Mouse (Mus musculus) liver, embryonic 12.5 days (tissue): ENCODE results near the gene Primpol. TPM values are rescaled to one million over a fixed set of nuclear protein-coding genes. Genes with fewer than 3 reads are reported as not detected.

Source experiments
- ATAC-seq: fragments of 200-750 bp; cut with Nextera tagmentation; 2 replicates; pipeline ENCODE4 v1.8.0; 2017; ENCODE audit warnings: moderate number of reproducible peaks, mild to moderate bottlenecking, moderate library complexity
- H3K27ac ChIP-seq: fragments of 300-500 bp; sonication (generic); 2 replicates; pipeline ENCODE4 v1.5.1; 2016; ENCODE audit warnings: mild to moderate bottlenecking
- H3K27me3 ChIP-seq: fragments of 300-500 bp; sonication (generic); replicated peaks from 2 replicates; pipeline ENCODE4 v1.6.1; 2016; ENCODE audit warnings: mild to moderate bottlenecking, moderate library complexity
- H3K36me3 ChIP-seq: fragments of 300-500 bp; sonication (generic); 2 replicates; pipeline ENCODE4 v1.6.1; 2016; ENCODE audit warnings: mild to moderate bottlenecking, moderate library complexity
- H3K4me1 ChIP-seq: fragments of 300-500 bp; sonication (generic); 2 replicates; pipeline ENCODE4 v1.6.1; 2016
- H3K4me2 ChIP-seq: fragments of 300-500 bp; sonication (generic); 2 replicates; pipeline ENCODE4 v1.6.1; 2016; ENCODE audit warnings: mild to moderate bottlenecking, moderate library complexity
- H3K4me3 ChIP-seq: fragments of 300-500 bp; sonication (generic); 2 replicates; pipeline ENCODE4 v1.5.1; 2016; ENCODE audit warnings: mild to moderate bottlenecking, moderate library complexity
- H3K9ac ChIP-seq: fragments of 300-500 bp; sonication (generic); 2 replicates; pipeline ENCODE4 v1.6.1; 2016; ENCODE audit warnings: mild to moderate bottlenecking, moderate library complexity
- H3K9me3 ChIP-seq: fragments of 300-500 bp; sonication (generic); replicated peaks from 2 replicates; pipeline ENCODE4 v1.6.1; 2016; ENCODE audit warnings: mild to moderate bottlenecking, moderate library complexity
- WGBS: fragments of 180-500 bp; shearing (Covaris S2); methylation state at CpG from one replicate; pipeline ENCODE4 v1.1.7; 2016; ENCODE audit not compliant: insufficient replicate concordance; 5-methylcytosine and 5-hydroxymethylcytosine counted together
- polyA plus RNA-seq: library from polyadenylated mRNA; unstranded; fragments of >200 nt; fragmentation: Nextera tagmentation; extraction: Ambion mirVana; gene quantifications from 2 replicates; pipeline ENCODE4 v1.2.1, GENCODE M21; 2016

The Primpol gene
- polyA plus RNA-seq, 1 experiment from 2014 or later = 13.1 TPM

- Histone ChIP-seq H3K27ac (no peak overlapping the region), H3K4me3 (no peak overlapping the region), H3K9ac (no peak overlapping the region), H3K36me3 (peaks cover 87% of the 10 kb centered on the region), H3K4me2 (no peak overlapping the region), H3K9me3 (no peaks in the 10 kb centered on the region), H3K4me1 (0 out of 2 replicates have a peak, but pooled peaks cover 4% of the 10 kb centered on the region), H3K27me3 (no peaks in the 10 kb centered on the region)
- WGBS = 86% methylated on average over 10 of the region's 10 CpGs
- no peak for ATAC-seq
Measured at GRCm38 (mm10) chr8:46526821-46527220, 90.2 kb downstream of the Primpol start.

- ATAC-seq = no peak
- no peaks in the 10 kb centered on the region for H3K9me3 ChIP-seq
- H3K4me3 ChIP-seq = no peak overlapping the region
- peaks cover 85% of the 10 kb centered on the region for H3K36me3 ChIP-seq
- no peaks in the 10 kb centered on the region for H3K27me3 ChIP-seq
- H3K27ac ChIP-seq = no peak overlapping the region
- WGBS = 77% methylated on average over 8 of the region's 8 CpGs
- 0 out of 2 replicates have a peak, but pooled peaks cover 4% of the 10 kb centered on the region for H3K4me1 ChIP-seq
- H3K4me2 ChIP-seq = no peak overlapping the region
- H3K9ac ChIP-seq = 0 out of 2 replicates have a peak overlapping the region, but pooled peaks have one; percentile 17
Measured at GRCm38 (mm10) chr8:46526098-46526497, 90.9 kb downstream of the Primpol start.

Other genes starting within 250 kb of the Primpol start
- gene Acsl1, start 146.2 kb downstream of the Primpol start, polyA plus RNA-seq = 42.5 and 44.1 TPM in 2 replicates
- gene Cenpu, start 65.2 kb downstream of the Primpol start, polyA plus RNA-seq = 20.7 and 22.2 TPM in 2 replicates
- 94.0 and 94.6 TPM in 2 replicates for gene Casp3, start 79 bp upstream of the Primpol start, polyA plus RNA-seq
- 14.8 and 17.5 TPM in 2 replicates for gene Irf2, start 122.5 kb upstream of the Primpol start, polyA plus RNA-seq